Mouse (Mus musculus) c-Kit-positive CD71-negative TER-119-negative erythroid progenitor cells, embryonic 14.5 days (primary cell): Measurements from ENCODE around the gene Gm28230.

Experiments used
- DNase-seq: peaks from one replicate; pipeline ENCODE4 v3.0.0-alpha.2; 2013; ENCODE audit warnings: low read depth

Gene Gm28230

GRCm38 (mm10) chr2:74704393-74704998 lies 22.0 kb upstream of the Gm28230 start, which contains the start of gene Hoxd8:
TSS of gene Hoxd8 (plus strand) at chr2:74704615.
- no peak for DNase-seq

GRCm38 (mm10) chr2:74704999-74705466 lies 21.5 kb upstream of the Gm28230 start:
- DNase-seq: no peak

GRCm38 (mm10) chr2:74705467-74706089 lies 20.9 kb upstream of the Gm28230 start:
- no peak for DNase-seq

GRCm38 (mm10) chr2:74706393-74706960 lies 20.1 kb upstream of the Gm28230 start:
- DNase-seq: no peak

GRCm38 (mm10) chr2:74707599-74707998 lies 18.9 kb upstream of the Gm28230 start:
- no peak for DNase-seq

- no peak for DNase-seq
These were observed 17.9 kb upstream of the Gm28230 start for GRCm38 (mm10) chr2:74708676-74709075.

GRCm38 (mm10) chr2:74709465-74710419 lies 16.8 kb upstream of the Gm28230 start:
- DNase-seq: no peak

- no peak for DNase-seq
These were observed 15.5 kb upstream of the Gm28230 start for GRCm38 (mm10) chr2:74710929-74711543.

- no peak for DNase-seq
These were observed 14.6 kb upstream of the Gm28230 start, which contains the start of the genes Hoxd3 and Hoxd4 for GRCm38 (mm10) chr2:74711721-74712621. TSS of gene Hoxd3 (plus strand) at chr2:74711927. TSS of gene Hoxd4 (plus strand) at chr2:74711929.

GRCm38 (mm10) chr2:74713239-74714150 lies 13.0 kb upstream of the Gm28230 start:
- DNase-seq: no peak

- no peak for DNase-seq
These were observed 12.3 kb upstream of the Gm28230 start for GRCm38 (mm10) chr2:74714156-74714789.

- DNase-seq: no peak
These were observed 11.6 kb upstream of the Gm28230 start for GRCm38 (mm10) chr2:74714881-74715280.

GRCm38 (mm10) chr2:74715504-74716241 lies 10.9 kb upstream of the Gm28230 start:
- DNase-seq: peak; percentile 79

GRCm38 (mm10) chr2:74720384-74720783 lies 6.1 kb upstream of the Gm28230 start:
- DNase-seq: no peak

GRCm38 (mm10) chr2:74720955-74721491 lies 5.5 kb upstream of the Gm28230 start:
- DNase-seq: no peak

- DNase-seq: no peak
These were observed 4.6 kb upstream of the Gm28230 start for GRCm38 (mm10) chr2:74721882-74722281.

GRCm38 (mm10) chr2:74722949-74723348 lies 3.6 kb upstream of the Gm28230 start:
- DNase-seq: no peak
